Mouse (Mus musculus): ENCODE measurements around the gene Parp6. TPM values are rescaled to one million over a fixed set of nuclear protein-coding genes. Genes with fewer than 3 reads are reported as not detected.

Gene Parp6
- total RNA-seq (2014; rRNA removed; ENCODE audit: low replicate concordance) (22.5 and 32.7 TPM in 2 replicates), polyA plus RNA-seq (2015; fragmentation: Nextera tagmentation; extraction: Ambion mirVana) (13.7 and 14.4 TPM in 2 replicates)

DNA sequence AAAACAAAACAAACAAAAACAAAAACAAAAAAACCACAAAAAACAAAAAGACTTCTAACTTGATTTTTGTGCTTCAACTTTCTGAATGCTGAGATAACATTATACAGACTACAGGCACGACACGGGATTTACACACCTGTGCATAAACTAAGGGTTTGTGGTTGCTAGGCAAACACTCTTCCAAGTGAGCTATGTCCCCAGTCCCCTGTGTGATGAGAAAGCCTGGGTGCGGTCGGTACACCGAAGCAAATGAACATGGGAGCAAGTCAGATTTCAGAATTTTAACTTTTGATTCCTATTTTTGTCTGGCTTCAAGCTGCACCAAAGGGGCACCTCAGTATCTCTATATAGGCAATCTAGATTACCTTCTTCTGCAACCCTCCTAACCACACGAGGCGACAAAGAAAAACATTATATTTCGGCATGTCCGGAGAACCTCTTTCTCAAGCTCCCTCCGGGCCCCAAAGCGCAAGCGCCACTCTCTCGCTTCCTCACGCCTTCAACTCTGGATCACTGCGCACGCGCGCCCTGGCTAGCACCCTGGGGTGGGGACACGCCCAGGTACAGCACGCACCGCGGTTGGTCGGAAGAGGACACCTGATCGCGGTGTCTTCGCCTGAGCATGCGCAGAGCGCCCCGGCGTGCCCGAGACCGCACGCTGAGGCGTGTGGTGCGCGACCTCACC, at the start of gene Parp6:
Gene Parp6 (plus strand): TSS at position 663 of the 685 bp plus-strand sequence.
- peak; percentile 100 for ATAC-seq (ENCODE audit: insufficient read depth, low read depth)
- H3K4me2 ChIP-seq (ENCODE audit: low read depth, low read length), result peak within 1 kb of the TSS; percentile 73
- no peaks in the 10 kb centered on the region for H3K9me3 ChIP-seq (replicated peaks; ENCODE audit: control insufficient read depth, low read length)
- 0 out of 2 replicates have a peak, but pooled peaks cover 2% of the 10 kb centered on the region for H3K36me3 ChIP-seq (replicated peaks; ENCODE audit: control insufficient read depth, insufficient read depth, low read length)
- H3K4me3 ChIP-seq (ENCODE audit: low read depth, low read length), result peak within 1 kb of the TSS; percentile 74
- H3K9ac ChIP-seq (replicated peaks; ENCODE audit: low read depth, low read length), result peak within 1 kb of the TSS; percentile 80
- peaks cover 8% of the 10 kb centered on the region for H3K4me1 ChIP-seq (ENCODE audit: control insufficient read depth, insufficient read depth)
- DNase-seq (ENCODE audit: low spot score), result peak; percentile 100
- WGBS, result 1% methylated on average over 35 of the region's 36 CpGs
- no peak for TF ChIP-seq EP300 (IDR thresholded peaks at IDR 0.05; ENCODE audit: low read depth)
- peak; percentile 3; the same call in 1 of the 2 replicates for TF ChIP-seq CTCF (IDR thresholded peaks at IDR 0.05; ENCODE audit: low read depth)
- no peaks in the 10 kb centered on the region for H3K27me3 ChIP-seq (ENCODE audit: control insufficient read depth, insufficient read depth, low read length)
- peak within 1 kb of the TSS; percentile 82 for H3K27ac ChIP-seq (ENCODE audit: low read depth)

DNA sequence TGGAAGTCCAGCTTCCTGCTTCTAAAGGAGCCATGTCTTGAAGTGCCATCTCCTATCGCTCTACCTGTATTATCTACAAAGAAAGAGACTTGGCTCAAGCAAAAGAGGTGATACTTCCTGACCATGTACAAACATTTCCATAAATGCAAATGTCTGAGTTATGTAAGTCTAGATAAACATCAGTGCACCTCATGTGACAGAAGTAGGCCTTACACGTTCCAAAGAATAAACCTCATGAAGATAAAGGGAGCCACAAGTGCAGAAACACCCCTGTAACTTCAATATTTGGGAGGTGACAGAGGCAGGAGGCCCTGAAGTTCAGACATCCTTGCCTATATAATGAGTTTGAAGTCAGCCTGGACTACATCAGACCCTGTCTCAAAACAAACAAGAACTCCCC, 45.2 kb upstream of the Parp6 start:
- H3K27ac ChIP-seq (ENCODE audit: low read depth), result no peak overlapping the region
- no peaks in the 10 kb centered on the region for H3K4me1 ChIP-seq (ENCODE audit: control insufficient read depth, insufficient read depth)
- TF ChIP-seq CTCF (IDR thresholded peaks at IDR 0.05; ENCODE audit: low read depth), result no peak
- no peak for TF ChIP-seq EP300 (IDR thresholded peaks at IDR 0.05; ENCODE audit: low read depth)
- no peak for ATAC-seq (ENCODE audit: insufficient read depth, low read depth)
- H3K36me3 ChIP-seq (replicated peaks; ENCODE audit: control insufficient read depth, insufficient read depth, low read length), result no peaks in the 10 kb centered on the region
- H3K4me3 ChIP-seq (ENCODE audit: low read depth, low read length), result no peak overlapping the region
- no peak for DNase-seq (ENCODE audit: low spot score)
- H3K9ac ChIP-seq (replicated peaks; ENCODE audit: low read depth, low read length), result no peak overlapping the region
- 60% methylated on average over 2 of the region's 2 CpGs for WGBS
- no peak overlapping the region for H3K4me2 ChIP-seq (ENCODE audit: low read depth, low read length)
- H3K27me3 ChIP-seq (ENCODE audit: control insufficient read depth, insufficient read depth, low read length), result peaks cover 13% of the 10 kb centered on the region
- no peaks in the 10 kb centered on the region for H3K9me3 ChIP-seq (replicated peaks; ENCODE audit: control insufficient read depth, low read length)

DNA sequence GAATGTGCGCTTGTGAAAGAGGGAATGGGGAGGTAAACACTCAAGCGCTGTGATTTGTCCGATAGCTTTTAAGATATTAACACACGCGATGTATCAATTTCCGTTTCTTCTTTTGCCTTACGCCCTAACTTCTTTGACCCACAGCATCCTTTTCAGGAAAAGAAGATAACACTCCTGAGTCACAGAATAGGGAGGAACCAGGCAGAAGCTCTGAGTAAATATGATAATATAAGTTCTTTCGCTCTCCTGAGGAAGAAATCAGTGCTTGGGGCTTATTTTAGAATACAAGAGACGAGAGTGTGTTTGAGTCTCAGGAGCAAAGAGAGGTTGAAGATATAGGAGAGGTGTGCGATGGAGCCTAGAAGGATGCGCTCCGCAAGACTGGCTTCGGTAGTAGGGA, 39.7 kb upstream of the Parp6 start:
- peaks cover 8% of the 10 kb centered on the region; the same call in 1 of the 2 replicates for H3K4me1 ChIP-seq (ENCODE audit: control insufficient read depth, insufficient read depth)
- H3K9ac ChIP-seq (replicated peaks; ENCODE audit: low read depth, low read length), result no peak overlapping the region
- no peak for TF ChIP-seq CTCF (IDR thresholded peaks at IDR 0.05; ENCODE audit: low read depth)
- TF ChIP-seq EP300 (IDR thresholded peaks at IDR 0.05; ENCODE audit: low read depth), result no peak
- H3K27ac ChIP-seq (ENCODE audit: low read depth), result no peak overlapping the region
- DNase-seq (ENCODE audit: low spot score) (no peak), ATAC-seq (ENCODE audit: insufficient read depth, low read depth) (no peak)
- no peaks in the 10 kb centered on the region for H3K9me3 ChIP-seq (replicated peaks; ENCODE audit: control insufficient read depth, low read length)
- H3K27me3 ChIP-seq (ENCODE audit: control insufficient read depth, insufficient read depth, low read length), result peaks cover 44% of the 10 kb centered on the region
- 12% methylated on average over 13 of the region's 13 CpGs for WGBS
- peak overlapping the region; percentile 55 for H3K4me3 ChIP-seq (ENCODE audit: low read depth, low read length)
- peak overlapping the region; percentile 72 for H3K4me2 ChIP-seq (ENCODE audit: low read depth, low read length)
- H3K36me3 ChIP-seq (replicated peaks; ENCODE audit: control insufficient read depth, insufficient read depth, low read length), result no peaks in the 10 kb centered on the region

DNA sequence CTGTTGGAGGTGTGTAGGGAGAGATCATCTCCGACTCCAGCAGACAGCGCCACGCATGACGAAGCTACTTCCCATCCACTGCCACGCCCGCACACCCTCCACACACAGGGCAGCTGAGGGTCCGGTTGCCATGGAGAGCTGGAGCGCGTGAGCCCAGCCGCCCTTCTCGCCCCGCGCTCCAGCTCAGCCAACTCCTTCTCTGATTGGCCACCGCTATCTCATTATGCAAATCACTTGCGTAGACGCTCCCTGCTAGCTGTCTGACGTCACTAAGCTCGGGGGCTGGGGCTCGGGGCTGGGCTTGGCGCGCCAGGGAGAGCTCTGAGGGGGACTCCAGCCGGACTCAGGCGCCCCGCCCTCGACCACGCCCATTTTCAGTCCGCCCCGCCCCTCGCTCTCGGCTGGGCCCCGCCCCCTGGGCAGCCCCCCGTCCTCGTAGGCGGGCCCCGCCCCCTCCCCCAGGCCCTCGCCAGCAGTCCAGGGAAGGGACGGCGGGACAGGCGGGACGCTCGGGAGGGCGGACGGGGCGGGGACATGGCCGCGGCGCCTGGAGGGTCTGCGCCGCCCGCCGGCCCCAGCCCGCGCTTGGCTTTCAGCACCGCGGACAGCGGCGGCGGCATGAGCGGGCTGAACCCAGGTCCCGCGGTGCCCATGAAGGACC, 39.1 kb upstream of the Parp6 start, which contains the start of gene Celf6:
Gene Celf6 (plus strand): TSS at position 74 of the 661 bp plus-strand sequence.
- peak within 1 kb of the TSS; percentile 72 for H3K4me2 ChIP-seq (ENCODE audit: low read depth, low read length)
- H3K9ac ChIP-seq (replicated peaks; ENCODE audit: low read depth, low read length), result no peak within 1 kb of the TSS
- no peak within 1 kb of the TSS for H3K27ac ChIP-seq (ENCODE audit: low read depth)
- H3K9me3 ChIP-seq (replicated peaks; ENCODE audit: control insufficient read depth, low read length), result no peaks in the 10 kb centered on the region
- peaks cover 8% of the 10 kb centered on the region; the same call in 1 of the 2 replicates for H3K4me1 ChIP-seq (ENCODE audit: control insufficient read depth, insufficient read depth)
- WGBS, result 0% methylated on average over 51 of the region's 61 CpGs
- peaks cover 45% of the 10 kb centered on the region for H3K27me3 ChIP-seq (ENCODE audit: control insufficient read depth, insufficient read depth, low read length)
- ATAC-seq (ENCODE audit: insufficient read depth, low read depth) (peak; percentile 96), DNase-seq (ENCODE audit: low spot score) (peak; percentile 93)
- H3K36me3 ChIP-seq (replicated peaks; ENCODE audit: control insufficient read depth, insufficient read depth, low read length), result no peaks in the 10 kb centered on the region
- H3K4me3 ChIP-seq (ENCODE audit: low read depth, low read length), result peak within 1 kb of the TSS; percentile 55
- TF ChIP-seq CTCF (IDR thresholded peaks at IDR 0.05; ENCODE audit: low read depth) (no peak), EP300 (IDR thresholded peaks at IDR 0.05; ENCODE audit: low read depth) (no peak)

DNA sequence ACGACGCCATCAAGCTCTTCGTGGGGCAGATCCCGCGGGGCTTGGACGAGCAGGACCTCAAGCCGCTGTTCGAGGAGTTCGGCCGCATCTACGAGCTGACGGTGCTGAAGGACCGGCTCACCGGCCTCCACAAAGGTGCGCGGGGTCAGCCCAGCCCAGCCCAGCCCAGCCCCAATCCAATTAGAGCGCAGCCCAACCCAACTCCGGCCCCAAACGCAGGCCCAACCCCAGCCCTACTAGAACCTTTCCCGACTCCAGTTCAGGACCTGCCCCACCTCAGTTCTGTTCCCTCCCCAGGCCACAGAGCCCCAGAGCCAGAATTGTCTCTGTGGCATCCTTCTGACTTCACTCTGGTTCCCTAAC, 38.6 kb upstream of the Parp6 start:
- peak overlapping the region; percentile 72 for H3K4me2 ChIP-seq (ENCODE audit: low read depth, low read length)
- no peak overlapping the region for H3K9ac ChIP-seq (replicated peaks; ENCODE audit: low read depth, low read length)
- H3K27me3 ChIP-seq (ENCODE audit: control insufficient read depth, insufficient read depth, low read length), result peaks cover 45% of the 10 kb centered on the region
- ATAC-seq (ENCODE audit: insufficient read depth, low read depth) (no peak), DNase-seq (ENCODE audit: low spot score) (no peak)
- no peaks in the 10 kb centered on the region for H3K9me3 ChIP-seq (replicated peaks; ENCODE audit: control insufficient read depth, low read length)
- H3K4me1 ChIP-seq (ENCODE audit: control insufficient read depth, insufficient read depth), result peaks cover 8% of the 10 kb centered on the region; the same call in 1 of the 2 replicates
- 2% methylated on average over 20 of the region's 20 CpGs for WGBS
- no peak overlapping the region for H3K27ac ChIP-seq (ENCODE audit: low read depth)
- no peaks in the 10 kb centered on the region for H3K36me3 ChIP-seq (replicated peaks; ENCODE audit: control insufficient read depth, insufficient read depth, low read length)
- H3K4me3 ChIP-seq (ENCODE audit: low read depth, low read length), result peak overlapping the region; percentile 55
- no peak for TF ChIP-seq CTCF (IDR thresholded peaks at IDR 0.05; ENCODE audit: low read depth)
- no peak for TF ChIP-seq EP300 (IDR thresholded peaks at IDR 0.05; ENCODE audit: low read depth)
